Mouse (Mus musculus) forelimb bud, embryonic 11.5 days (tissue): Measurements from ENCODE around the gene Rhbdf1.

Experiments used
- DNase-seq: peaks from one replicate; pipeline ENCODE4 v3.0.0-alpha.2; 2012; ENCODE audit warnings: low read depth, low spot score

Gene Rhbdf1

DNA sequence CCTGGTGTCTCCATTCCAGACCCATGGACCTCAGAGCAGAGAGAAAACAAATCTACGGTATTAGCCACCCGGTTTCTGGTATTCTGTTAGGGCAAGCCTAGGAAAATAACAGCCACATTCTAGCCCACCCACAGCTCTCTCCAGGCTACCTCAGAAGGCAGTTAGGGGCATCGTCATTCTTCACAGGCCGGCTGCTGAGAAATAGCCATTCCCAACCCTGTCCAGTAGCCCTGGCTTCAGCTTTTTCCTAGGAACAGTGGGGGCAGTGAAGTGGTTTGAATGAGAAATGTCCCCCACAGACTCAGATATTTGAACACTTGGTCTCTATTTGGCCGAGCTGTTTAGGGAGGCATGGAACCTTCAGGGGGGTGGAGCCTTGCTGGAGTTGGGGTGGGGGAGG, 32.7 kb downstream of the Rhbdf1 start:
- no peak for DNase-seq

GRCm38 (mm10) chr11:32188881-32189280, 33.2 kb downstream of the Rhbdf1 start:
- DNase-seq: no peak

- no peak for DNase-seq
Measured at GRCm38 (mm10) chr11:32187256-32187655, 34.8 kb downstream of the Rhbdf1 start.

DNA sequence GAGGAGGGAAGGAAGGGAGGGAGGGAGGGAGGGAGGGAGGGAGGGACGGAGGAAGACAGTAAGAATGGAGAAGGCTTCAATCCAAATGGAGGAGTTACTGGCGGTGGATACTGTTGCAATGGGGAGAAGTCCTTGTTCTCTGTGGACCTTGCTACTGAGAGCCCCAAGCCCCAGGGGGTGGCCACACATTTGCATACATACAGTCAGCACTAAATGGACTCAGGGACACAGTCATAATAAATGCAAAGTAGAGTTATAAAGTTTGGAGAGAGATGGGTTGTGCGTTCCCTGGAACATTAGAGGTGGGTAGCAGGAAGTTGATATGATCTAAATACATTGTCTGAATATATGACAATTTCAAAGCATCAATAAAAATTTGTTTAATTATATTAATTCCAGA, 36.1 kb downstream of the Rhbdf1 start:
- DNase-seq: no peak

DNA sequence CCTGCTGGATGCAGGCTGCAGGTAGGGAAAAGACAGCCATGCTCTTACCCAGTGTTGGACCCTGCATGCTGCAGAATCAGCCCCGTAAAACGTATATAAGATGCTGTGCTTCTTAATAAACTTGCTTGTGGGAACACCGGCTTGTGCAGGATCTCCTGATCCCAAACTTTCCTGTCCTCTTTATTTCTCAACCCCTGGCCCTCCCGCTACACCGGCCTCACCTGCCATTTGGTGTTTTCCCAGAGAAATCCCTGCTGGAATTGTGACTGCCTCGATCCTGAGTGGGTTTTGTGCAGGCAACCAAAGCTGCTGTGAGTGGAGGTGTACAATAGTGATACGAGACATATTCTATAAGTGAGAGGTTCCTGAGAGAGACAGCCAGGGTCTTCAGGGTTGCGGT, 37.6 kb downstream of the Rhbdf1 start:
- DNase-seq: no peak

DNA sequence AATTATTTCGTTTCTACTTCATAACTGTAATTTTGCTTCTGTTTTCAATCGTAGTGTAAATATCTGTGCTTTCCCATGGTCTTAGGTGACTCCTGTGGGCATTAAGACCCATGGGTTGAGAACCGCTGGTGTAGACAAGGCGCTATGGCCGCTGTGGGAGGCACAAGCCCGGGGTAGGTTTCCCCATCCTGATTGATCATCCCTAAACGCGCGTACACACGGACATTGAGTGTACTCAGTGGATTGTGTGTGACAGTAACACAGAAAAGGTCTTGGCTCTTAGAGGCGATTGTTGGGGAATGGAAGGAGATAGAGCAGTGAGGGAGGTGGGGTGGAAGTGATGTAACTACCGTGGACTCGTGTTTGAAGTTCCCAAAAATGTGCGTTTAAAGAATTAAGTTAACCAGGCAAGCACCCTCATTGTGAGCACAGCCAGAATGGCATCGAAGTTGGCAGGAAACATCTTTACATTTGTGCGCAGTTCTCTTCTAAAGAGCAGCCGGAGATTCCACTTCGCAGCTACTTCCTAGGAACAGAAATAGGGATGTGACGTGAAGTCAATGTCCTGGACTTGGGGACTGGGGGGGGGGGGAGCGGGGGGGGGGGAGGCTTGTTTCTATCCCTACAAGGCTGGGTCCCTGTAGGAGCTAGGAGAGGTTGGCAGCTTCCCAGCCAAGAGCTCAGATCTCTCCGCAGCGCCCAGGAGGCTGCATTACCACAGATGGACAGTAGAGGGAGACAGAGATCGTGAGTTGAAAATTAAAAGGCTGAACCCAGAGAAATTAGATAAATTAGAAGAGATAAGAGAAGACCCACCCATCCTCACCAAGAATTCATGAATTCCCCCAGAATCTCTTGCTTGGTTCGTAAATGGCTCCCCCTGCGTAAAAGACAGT, 39.9 kb downstream of the Rhbdf1 start:
- DNase-seq: peak; percentile 65

DNA sequence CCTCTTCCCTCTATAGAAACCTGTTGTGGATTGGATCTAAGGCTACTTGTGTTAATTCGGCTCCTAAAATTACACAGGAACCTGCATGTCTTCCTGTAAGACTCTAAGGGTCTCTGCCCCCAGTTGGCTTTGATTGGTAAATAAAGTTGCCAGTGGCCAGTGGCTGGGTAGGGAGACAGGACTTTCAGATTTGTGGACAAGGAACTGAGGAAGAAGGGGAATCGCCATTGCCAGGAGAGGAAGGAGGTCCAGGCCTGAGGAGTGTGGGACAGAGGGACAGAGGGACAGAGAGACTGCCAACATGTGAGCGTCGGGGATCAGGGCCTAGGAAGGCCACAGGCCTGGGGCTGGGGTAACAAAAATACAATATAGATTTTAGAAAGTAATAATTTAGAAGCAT, 40.9 kb downstream of the Rhbdf1 start:
- no peak for DNase-seq

GRCm38 (mm10) chr11:32178506-32178905, 43.6 kb downstream of the Rhbdf1 start:
- DNase-seq: no peak

- no peak for DNase-seq
Measured at GRCm38 (mm10) chr11:32166683-32167082, 55.4 kb downstream of the Rhbdf1 start.

- DNase-seq: peak; percentile 82
Measured at GRCm38 (mm10) chr11:32161922-32162804, 59.9 kb downstream of the Rhbdf1 start.

- no peak for DNase-seq
Measured at GRCm38 (mm10) chr11:32161500-32161899, 60.6 kb downstream of the Rhbdf1 start.

DNA sequence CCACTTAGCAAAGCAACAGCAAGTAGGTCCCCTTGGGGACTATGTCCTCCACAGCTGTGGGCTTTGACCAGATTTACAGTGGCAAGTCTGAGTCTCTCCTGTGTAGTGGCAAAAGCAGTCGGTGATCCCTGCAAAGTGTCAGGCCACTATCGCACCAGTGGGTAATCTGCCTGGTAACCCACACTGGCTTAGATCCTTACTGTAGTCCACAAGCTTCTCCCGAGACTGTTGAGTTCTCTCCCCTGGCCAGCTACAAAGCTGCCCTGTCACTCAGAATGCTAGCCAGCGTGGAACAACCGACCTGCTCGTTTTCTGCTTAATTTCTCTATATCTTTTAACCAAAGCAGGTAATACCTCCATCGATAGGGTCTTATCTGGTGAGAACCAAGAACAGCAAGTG, 61.8 kb downstream of the Rhbdf1 start:
- no peak for DNase-seq
